Mouse (Mus musculus) ES-E14 (cell line): ENCODE results near the gene Tbck.

Source experiments
- CHD2 ChIP-seq: IDR thresholded peaks from 2 replicates; pipeline ENCODE4 v1.6.1; 2014; ENCODE audit warnings: mild to moderate bottlenecking, low read depth, low read length, inconsistent platforms
- MAFK ChIP-seq: IDR thresholded peaks from 2 replicates; pipeline ENCODE4 v1.6.1; 2014; ENCODE audit warnings: mild to moderate bottlenecking, low read depth, low read length, inconsistent platforms; ENCODE audit not compliant: insufficient read depth
- ZNF384 ChIP-seq: IDR thresholded peaks from 2 replicates; pipeline ENCODE4 v1.6.1; 2012; ENCODE audit warnings: low read depth, low read length, inconsistent platforms

- no peak for TF ChIP-seq ZNF384
- TF ChIP-seq MAFK: no peak
- no peak for TF ChIP-seq CHD2
Observed at GRCm38 (mm10) chr3:132783087-132783486, 99.1 kb downstream of the Tbck start.
